Mouse (Mus musculus): ENCODE results near the gene Hadhb. TPM values are rescaled to one million over a fixed set of nuclear protein-coding genes. Genes with fewer than 3 reads are reported as not detected.

Gene Hadhb
- total RNA-seq (2023), result 133 TPM

DNA sequence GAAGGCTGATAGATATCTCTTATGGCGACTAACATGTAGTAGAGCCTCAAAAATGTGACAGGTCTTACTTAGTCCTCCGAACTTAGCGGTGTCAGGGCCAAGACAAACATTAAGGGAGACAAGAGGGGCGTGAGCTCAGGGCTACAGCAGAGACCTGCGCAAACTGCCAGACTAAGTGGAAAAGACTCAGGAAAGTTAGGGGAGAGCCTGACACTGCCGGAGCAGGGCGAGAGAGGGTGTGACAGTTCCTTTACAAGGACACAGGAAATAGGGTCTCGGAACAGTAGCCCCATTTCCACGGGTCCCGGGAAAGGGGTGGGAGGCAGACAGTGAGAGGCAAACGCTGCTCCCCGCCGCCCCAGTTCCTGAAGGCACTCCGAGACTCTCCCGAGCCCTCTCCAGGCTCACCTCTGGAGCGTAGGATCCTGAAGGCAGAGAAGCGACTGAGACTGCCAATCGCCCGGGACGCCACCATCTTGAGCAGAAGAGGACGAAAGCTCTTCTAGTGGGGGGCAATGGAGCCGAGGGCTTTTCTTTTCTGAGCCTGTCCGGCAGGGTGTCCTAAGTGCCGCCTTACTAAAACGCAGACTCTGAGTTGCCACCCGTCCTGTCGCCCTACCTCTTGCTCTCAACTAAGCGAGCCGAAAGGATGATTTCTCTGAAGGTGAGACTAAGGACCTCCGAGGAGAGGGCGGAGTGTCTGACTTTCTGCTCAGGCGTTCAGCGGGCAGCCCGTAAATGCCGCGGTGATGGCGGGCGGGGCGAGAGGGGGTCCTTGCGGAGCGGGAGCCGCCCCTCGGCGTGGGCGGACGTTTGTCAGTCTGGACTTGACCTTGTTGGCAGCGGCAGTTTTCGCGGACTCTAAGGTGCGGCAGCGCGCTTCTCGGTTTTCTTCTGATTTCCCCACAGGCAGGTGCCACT lies at the start of gene Hadhb, which contains the start of gene Hadha:
Gene Hadhb (plus strand): TSS at position 775 of the 921 bp plus-strand sequence.
Gene Hadha (minus strand): TSS at position 689 of the 921 bp plus-strand sequence.

DNA sequence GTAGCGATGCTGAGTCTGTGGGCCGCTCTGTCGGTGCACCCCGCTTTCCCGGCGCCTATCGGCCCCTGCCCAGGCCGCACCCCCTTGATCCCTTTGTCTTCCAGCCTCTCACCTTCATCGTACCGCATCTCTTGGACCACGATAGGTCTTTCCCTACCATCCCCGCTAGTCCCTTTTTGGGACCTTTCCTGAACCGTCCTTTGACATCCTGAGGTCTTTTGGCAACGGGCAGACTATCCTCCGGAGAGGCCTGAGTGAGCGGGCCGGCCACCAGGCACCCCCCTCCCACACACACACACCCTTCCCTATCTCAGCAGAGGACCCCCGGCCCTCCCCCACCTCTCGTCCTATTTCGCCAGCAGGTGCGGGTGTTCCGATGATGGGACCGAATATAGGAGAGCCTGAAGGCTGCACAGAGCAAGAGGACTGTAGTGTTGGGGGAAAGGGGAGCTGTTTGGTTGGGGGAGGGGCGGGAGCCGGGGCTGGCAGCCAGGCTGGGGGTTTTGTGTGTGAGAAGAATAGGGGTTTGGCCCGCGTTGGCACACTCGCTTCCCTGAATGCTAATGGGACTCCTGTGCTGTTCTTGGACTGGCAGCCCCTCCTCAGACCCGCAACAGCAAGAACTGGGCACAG lies 49.3 kb upstream of the Hadhb start, which contains the start of gene 3110082J24Rik:
Gene 3110082J24Rik (minus strand): TSS at position 419 of the 633 bp plus-strand sequence.

GRCm38 (mm10) chr5:30205493-30205892 lies 50.4 kb downstream of the Hadhb start, which contains the start of gene Adgrf3:
Gene Adgrf3 (minus strand): TSS chr5:30205722.

DNA sequence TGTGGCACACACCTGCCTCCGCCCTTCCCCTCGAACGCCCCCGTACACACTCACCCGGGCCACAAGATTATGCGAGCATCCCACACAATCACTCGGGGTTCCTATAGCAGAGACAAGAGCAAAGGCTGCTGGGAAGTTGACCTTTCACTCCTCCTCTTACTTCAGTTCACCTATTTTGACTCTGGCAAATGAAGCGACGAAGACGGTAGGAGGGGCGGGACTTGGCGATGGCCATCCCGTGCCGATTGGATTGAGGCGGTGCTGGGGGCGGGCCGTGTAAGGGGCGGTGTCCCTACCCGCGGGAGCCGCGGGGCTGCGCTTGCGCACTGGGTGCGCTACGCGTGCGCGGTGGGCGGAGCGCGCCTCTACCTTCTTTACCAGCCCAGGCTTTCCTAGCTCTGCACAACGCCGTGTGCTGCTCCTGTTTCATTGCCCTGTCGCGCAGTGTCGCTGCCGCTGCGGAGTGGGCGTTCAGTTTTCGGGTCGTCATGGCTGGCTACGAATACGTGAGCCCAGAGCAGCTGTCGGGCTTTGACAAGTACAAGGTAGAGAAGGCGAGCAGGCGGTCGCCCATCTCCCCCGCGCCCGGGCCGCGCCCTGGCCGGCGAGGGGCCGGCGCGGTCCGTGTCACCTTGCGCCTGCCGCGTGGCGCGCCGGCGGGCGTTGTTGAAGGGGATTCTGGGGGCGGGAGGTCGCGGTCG lies 77.4 kb downstream of the Hadhb start, which contains the start of gene Selenoi:
Gene Selenoi (plus strand): TSS at position 311 of the 701 bp plus-strand sequence.

Other genes starting within 250 kb of the Hadhb start
- 0.38 TPM for gene Il6, start 142.1 kb upstream of the Hadhb start, total RNA-seq (2023)
- 6.9 TPM for gene Tyms, start 81.6 kb upstream of the Hadhb start, total RNA-seq (2023)
- gene Garem2, start 50.1 kb upstream of the Hadhb start, total RNA-seq (2023), result not detected
- not detected for gene 3110082J24Rik, start 49.2 kb upstream of the Hadhb start, total RNA-seq (2023)
- 94.6 TPM for gene Hadha, start 86 bp upstream of the Hadhb start, total RNA-seq (2023)
- gene Adgrf3, start 50.5 kb downstream of the Hadhb start, total RNA-seq (2023), result not detected
- gene Selenoi, start 77.3 kb downstream of the Hadhb start, total RNA-seq (2023), result 19.1 TPM
- gene Drc1, start 126.1 kb downstream of the Hadhb start, total RNA-seq (2023), result 10.7 TPM